Mouse (Mus musculus) kidney, embryonic 14.5 days (tissue): ENCODE data around the gene Tex52. TPM values are rescaled to one million over a fixed set of nuclear protein-coding genes. Genes with fewer than 3 reads are reported as not detected.

Experiments
- ATAC-seq: fragments of 200-750 bp; cut with Nextera tagmentation; 2 replicates; pipeline ENCODE4 v1.8.0; 2017; ENCODE audit warnings: moderate number of reproducible peaks, mild to moderate bottlenecking, moderate TSS enrichment, moderate library complexity; ENCODE audit not compliant: low FRiP score, low TSS enrichment
- H3K27ac ChIP-seq: fragments of 300-500 bp; sonication (generic); 2 replicates; pipeline ENCODE4 v1.5.1; 2014; ENCODE audit warnings: low read depth, mild to moderate bottlenecking, low read length, moderate library complexity, mixed read lengths
- H3K27me3 ChIP-seq: fragments of 300-500 bp; sonication (generic); 2 replicates; pipeline ENCODE4 v1.6.1; 2014; ENCODE audit warnings: mild to moderate bottlenecking, low read length; ENCODE audit not compliant: control insufficient read depth, insufficient read depth
- H3K36me3 ChIP-seq: fragments of 300-500 bp; sonication (generic); 2 replicates; pipeline ENCODE4 v1.6.1; 2014; ENCODE audit warnings: low read length, mixed read lengths; ENCODE audit not compliant: control insufficient read depth, insufficient read depth
- H3K4me1 ChIP-seq: fragments of 300-500 bp; sonication (generic); 2 replicates; pipeline ENCODE4 v1.6.1; 2014; ENCODE audit warnings: low read length, mixed read lengths; ENCODE audit not compliant: control insufficient read depth, insufficient read depth
- H3K4me2 ChIP-seq: fragments of 300-500 bp; sonication (generic); replicated peaks from 2 replicates; pipeline ENCODE4 v1.6.1; 2014; ENCODE audit warnings: low read depth, mild to moderate bottlenecking, low read length
- H3K4me3 ChIP-seq: fragments of 300-500 bp; sonication (generic); 2 replicates; pipeline ENCODE4 v1.5.1; 2014; ENCODE audit warnings: mild to moderate bottlenecking, low read length
- H3K9ac ChIP-seq: fragments of 300-500 bp; sonication (generic); 2 replicates; pipeline ENCODE4 v1.6.1; 2014; ENCODE audit warnings: low read depth, mild to moderate bottlenecking, low read length, moderate library complexity
- H3K9me3 ChIP-seq: fragments of 300-500 bp; sonication (generic); 2 replicates; pipeline ENCODE4 v1.6.1; 2016; ENCODE audit warnings: low read length; ENCODE audit not compliant: control insufficient read depth
- WGBS: fragments of 180-500 bp; shearing (Covaris S2); extraction: QIAGEN DNeasy Blood & Tissue Kit; methylation state at CpG from one replicate; pipeline ENCODE4 v1.1.7; 2014; 5-methylcytosine and 5-hydroxymethylcytosine counted together
- polyA plus RNA-seq: library from polyadenylated mRNA; unstranded; fragments of >200 nt; fragmentation: Nextera tagmentation; extraction: Ambion mirVana; gene quantifications from 2 replicates; pipeline ENCODE4 v1.2.1, GENCODE M21; 2014

Tex52 gene
- polyA plus RNA-seq, 1 experiment from 2014 or later: 0.26 TPM

GRCm38 (mm10) chr6:128397574-128398261, 22.5 kb downstream of the Tex52 start:
- no peak overlapping the region for H3K4me3 ChIP-seq
- no peak overlapping the region for H3K9ac ChIP-seq
- WGBS: 72% methylated on average over 7 of the region's 7 CpGs
- no peak overlapping the region for H3K4me2 ChIP-seq
- no peaks in the 10 kb centered on the region for H3K36me3 ChIP-seq
- peaks cover 8% of the 10 kb centered on the region; the same call in 1 of the 2 replicates for H3K4me1 ChIP-seq
- peak; percentile 16; the same call in 1 of the 2 replicates for ATAC-seq
- H3K27me3 ChIP-seq: no peaks in the 10 kb centered on the region
- no peak overlapping the region for H3K27ac ChIP-seq
- H3K9me3 ChIP-seq: no peaks in the 10 kb centered on the region

DNA sequence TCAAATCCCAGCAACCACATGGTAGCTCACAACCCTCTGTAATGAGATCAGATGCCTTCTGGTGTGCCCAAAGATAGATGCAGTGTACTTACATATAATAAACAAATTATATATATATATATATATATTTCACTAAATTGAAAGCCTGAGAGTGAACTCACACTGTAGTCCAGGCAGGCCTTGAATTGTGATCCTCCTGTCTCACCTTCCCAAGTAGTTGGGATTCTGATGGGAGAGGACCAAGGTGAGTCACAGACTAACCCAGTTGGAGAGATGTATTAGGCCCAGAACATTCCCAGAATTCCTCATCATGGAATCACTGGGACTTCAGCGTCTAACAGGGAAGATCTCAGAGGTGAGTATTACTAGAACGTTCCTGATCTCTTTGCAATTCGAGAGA, 23.7 kb downstream of the Tex52 start, which contains the start of gene Nrip2:
Gene Nrip2 (plus strand): TSS at position 301 of the 400 bp plus-strand sequence.
- Histone ChIP-seq H3K36me3 (no peaks in the 10 kb centered on the region), H3K4me3 (peak within 1 kb of the TSS; percentile 28), H3K9me3 (no peaks in the 10 kb centered on the region), H3K9ac (peak within 1 kb of the TSS; percentile 40; the same call in 1 of the 2 replicates), H3K27ac (peak within 1 kb of the TSS; percentile 78; the same call in 1 of the 2 replicates), H3K27me3 (no peaks in the 10 kb centered on the region), H3K4me2 (peak within 1 kb of the TSS; percentile 47), H3K4me1 (peaks cover 8% of the 10 kb centered on the region; the same call in 1 of the 2 replicates)
- ATAC-seq: no peak
- 71% methylated on average over 3 of the region's 3 CpGs for WGBS

DNA sequence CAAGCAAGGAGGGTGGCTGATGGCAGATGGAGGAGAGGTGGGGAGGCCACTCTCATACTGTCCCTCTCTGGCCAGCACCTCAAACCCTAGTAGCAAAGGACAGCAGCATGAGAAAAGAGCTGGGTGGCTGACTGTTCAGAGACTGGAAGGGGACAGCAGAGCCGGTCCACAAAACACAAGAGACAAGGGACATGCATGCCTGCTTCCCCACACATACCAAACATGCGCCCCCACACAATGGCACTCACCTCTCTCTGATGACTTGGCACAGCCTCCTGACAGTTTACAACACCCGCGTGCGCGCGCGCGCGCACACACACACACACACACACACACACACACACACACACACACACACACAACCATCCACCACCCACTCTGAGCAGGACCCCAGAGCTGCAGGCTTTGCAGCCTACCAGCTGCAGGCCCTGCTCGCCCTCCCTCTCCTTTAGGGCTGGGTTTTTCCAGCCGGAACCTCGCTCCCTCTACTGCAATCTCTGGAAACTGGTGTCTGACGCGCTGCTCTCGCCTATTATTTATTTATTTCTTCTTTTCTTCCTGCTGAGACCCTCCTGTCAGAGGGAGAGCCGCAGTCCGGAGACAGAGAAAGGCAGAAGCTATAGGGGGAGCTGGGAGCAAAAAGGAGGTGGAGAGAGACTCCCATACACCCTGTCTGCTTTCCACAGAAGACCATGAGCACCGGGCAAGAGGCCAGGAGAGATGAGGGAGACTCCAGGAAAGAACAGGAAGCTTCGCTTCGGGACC, 24.3 kb downstream of the Tex52 start:
- H3K36me3 ChIP-seq: no peaks in the 10 kb centered on the region
- H3K4me2 ChIP-seq: peak overlapping the region; percentile 47
- peak; percentile 88 for ATAC-seq
- peaks cover 8% of the 10 kb centered on the region; the same call in 1 of the 2 replicates for H3K4me1 ChIP-seq
- peak overlapping the region; percentile 40; the same call in 1 of the 2 replicates for H3K9ac ChIP-seq
- WGBS: 25% methylated on average over 21 of the region's 21 CpGs
- no peaks in the 10 kb centered on the region for H3K9me3 ChIP-seq
- no peaks in the 10 kb centered on the region for H3K27me3 ChIP-seq
- H3K4me3 ChIP-seq: peak overlapping the region; percentile 28
- H3K27ac ChIP-seq: peak overlapping the region; percentile 78; the same call in 1 of the 2 replicates

DNA sequence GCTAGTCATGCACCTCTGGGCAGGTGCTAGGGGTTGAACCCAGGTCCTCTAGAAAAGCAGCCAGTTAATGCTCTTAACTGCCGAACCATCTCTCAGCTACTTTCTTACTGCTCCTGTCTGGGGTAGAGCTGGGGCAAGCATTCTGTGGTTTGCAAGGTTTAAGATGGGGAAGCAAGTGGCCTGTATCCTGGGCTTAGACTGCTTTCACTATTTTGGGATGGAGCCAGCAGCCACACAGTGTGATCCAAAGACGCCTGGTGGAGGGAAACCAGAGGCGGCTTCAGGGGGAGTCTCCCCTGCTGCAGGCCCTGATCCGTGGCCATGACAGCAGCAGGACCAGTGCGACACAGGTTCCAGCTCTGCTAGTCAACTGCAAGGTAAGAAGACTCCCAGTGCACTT, 29.5 kb downstream of the Tex52 start:
- Histone ChIP-seq H3K4me1 (peaks cover 1% of the 10 kb centered on the region; the same call in 1 of the 2 replicates), H3K36me3 (peaks cover 27% of the 10 kb centered on the region), H3K9ac (no peak overlapping the region), H3K9me3 (no peaks in the 10 kb centered on the region), H3K27ac (no peak overlapping the region), H3K27me3 (no peaks in the 10 kb centered on the region), H3K4me3 (no peak overlapping the region), H3K4me2 (no peak overlapping the region)
- no peak for ATAC-seq
- WGBS: 55% methylated on average over 5 of the region's 5 CpGs

DNA sequence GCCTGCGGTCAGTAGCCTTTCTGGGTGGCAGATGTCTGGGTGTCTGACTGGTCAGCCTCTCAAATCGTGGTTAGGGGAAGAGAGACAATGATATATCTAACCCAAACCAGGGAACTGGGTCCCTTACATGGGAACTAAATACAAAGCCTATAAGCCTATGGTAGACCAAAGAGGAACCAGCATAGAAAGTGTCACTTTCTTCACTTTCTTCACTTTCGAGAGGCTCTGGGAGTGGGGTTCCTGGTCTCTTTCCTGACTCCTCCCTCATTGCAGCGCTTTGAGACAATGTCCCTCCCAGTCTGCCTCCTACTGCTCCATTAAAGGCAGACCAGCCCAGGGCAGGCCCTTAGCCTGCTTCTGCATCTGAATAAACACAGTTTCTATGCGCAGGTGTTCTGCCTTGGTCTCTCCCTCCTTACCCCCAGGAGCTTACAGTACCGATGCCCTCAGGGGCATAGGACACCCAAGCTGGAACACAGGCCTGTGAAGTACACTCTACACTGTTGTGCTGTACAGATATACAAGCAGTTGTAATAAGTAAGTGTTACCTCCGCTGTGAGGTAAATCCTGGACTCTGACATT, 33.4 kb downstream of the Tex52 start:
- Histone ChIP-seq H3K4me2 (no peak overlapping the region), H3K9ac (no peak overlapping the region), H3K36me3 (peaks cover 61% of the 10 kb centered on the region), H3K27ac (no peak overlapping the region), H3K9me3 (no peaks in the 10 kb centered on the region), H3K4me1 (no peaks in the 10 kb centered on the region), H3K27me3 (no peaks in the 10 kb centered on the region), H3K4me3 (no peak overlapping the region)
- WGBS: 87% methylated on average over 7 of the region's 7 CpGs
- no peak for ATAC-seq

GRCm38 (mm10) chr6:128410305-128410704, 35.0 kb downstream of the Tex52 start:
- Histone ChIP-seq H3K9ac (no peak overlapping the region), H3K9me3 (no peaks in the 10 kb centered on the region), H3K27me3 (no peaks in the 10 kb centered on the region), H3K4me3 (no peak overlapping the region), H3K4me2 (no peak overlapping the region), H3K4me1 (no peaks in the 10 kb centered on the region), H3K27ac (no peak overlapping the region), H3K36me3 (peaks cover 61% of the 10 kb centered on the region)
- ATAC-seq: no peak
- WGBS: 93% methylated on average over 13 of the region's 13 CpGs

DNA sequence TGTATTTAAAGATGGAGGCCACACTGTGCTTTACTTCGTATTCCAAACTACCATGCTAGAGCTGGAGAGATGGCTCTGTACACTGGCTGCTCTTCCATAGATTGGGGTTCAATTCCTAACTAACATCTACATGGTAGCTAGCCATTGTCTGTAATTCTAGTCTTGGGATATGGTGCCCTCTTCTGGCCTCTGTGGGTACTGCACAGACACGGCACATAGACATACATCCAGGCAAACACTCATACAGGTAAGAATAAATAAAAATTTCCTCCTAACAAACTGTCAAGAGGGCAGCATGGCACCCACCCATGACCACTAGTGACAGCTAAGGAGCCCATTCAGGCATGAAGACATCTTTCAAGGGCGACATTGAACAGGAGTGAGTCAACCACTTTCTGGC, 35.9 kb downstream of the Tex52 start:
- no peak overlapping the region for H3K9ac ChIP-seq
- H3K27ac ChIP-seq: 0 out of 2 replicates have a peak overlapping the region, but pooled peaks have one; percentile 4
- ATAC-seq: peak; percentile 40; the same call in 1 of the 2 replicates
- no peak overlapping the region for H3K4me2 ChIP-seq
- peaks cover 65% of the 10 kb centered on the region for H3K36me3 ChIP-seq
- WGBS: 14% methylated on average over 3 of the region's 3 CpGs
- H3K27me3 ChIP-seq: no peaks in the 10 kb centered on the region
- H3K4me3 ChIP-seq: no peak overlapping the region
- H3K4me1 ChIP-seq: no peaks in the 10 kb centered on the region
- H3K9me3 ChIP-seq: no peaks in the 10 kb centered on the region

DNA sequence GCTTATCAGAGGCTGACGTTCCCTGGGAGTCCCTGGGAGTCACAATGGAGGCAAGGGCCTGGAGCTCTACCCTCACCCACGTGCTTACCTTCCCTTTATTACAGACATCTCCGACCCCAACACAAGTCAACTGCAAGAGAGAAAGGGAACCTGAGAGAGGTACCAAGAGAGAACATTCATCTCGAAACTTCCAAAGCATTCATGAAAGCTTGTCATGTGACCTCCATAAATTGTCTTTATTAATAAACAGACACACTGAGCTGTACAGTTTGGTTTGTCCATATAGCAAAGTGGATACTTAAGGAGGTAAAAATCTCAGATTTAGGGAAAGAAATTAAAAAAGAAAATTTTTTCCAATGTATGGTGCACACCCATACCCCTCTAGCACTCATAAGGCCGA, 40.9 kb downstream of the Tex52 start:
- Histone ChIP-seq H3K4me3 (no peak overlapping the region), H3K4me2 (no peak overlapping the region), H3K36me3 (peaks cover 26% of the 10 kb centered on the region; the same call in 1 of the 2 replicates), H3K27ac (no peak overlapping the region), H3K9me3 (no peaks in the 10 kb centered on the region), H3K27me3 (no peaks in the 10 kb centered on the region), H3K4me1 (no peaks in the 10 kb centered on the region), H3K9ac (no peak overlapping the region)
- no peak for ATAC-seq
- 82% methylated on average over 5 of the region's 5 CpGs for WGBS
